Mouse (Mus musculus): ENCODE measurements around the gene Actn4.

Gene Actn4

DNA sequence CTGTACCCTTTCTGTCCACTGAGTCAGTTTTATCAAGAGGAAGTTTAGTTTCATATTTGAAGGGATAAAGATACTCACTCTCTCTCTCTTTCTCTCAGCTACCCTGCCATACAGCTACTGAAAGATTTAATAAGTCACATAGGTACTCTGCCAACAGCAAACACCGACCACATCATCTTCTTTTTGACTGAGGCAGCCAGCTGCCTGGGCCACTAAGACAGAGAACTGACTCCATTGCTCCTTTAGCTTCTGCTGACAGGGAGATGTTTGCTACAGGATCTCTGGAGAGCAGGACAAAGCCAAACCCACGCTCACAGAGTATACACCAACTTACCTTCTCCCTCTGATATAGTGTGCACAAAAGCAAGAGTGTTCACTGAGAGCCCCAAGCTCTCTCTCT, 12.8 kb downstream of the Actn4 start:
- DNase-seq, result no peak

GRCm38 (mm10) chr7:28948746-28949145, 13.4 kb downstream of the Actn4 start:
- DNase-seq, result no peak

DNA sequence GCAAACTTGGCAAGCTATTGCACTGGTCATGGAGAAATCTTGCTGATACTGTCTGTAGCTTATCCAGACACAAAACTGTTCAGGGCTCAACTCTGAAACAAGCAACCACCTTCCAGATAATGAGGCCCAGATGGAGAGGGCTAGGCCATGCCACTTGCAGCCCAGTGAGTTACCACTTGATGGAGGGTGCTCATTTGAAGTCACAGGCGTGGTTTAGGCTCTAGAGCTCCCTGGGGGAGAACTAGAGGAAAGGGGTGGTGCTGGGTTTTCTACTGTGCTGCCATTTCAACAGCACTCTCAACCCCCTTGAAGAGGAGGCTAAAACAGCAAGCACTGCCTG, 15.9 kb downstream of the Actn4 start:
- no peak for DNase-seq

DNA sequence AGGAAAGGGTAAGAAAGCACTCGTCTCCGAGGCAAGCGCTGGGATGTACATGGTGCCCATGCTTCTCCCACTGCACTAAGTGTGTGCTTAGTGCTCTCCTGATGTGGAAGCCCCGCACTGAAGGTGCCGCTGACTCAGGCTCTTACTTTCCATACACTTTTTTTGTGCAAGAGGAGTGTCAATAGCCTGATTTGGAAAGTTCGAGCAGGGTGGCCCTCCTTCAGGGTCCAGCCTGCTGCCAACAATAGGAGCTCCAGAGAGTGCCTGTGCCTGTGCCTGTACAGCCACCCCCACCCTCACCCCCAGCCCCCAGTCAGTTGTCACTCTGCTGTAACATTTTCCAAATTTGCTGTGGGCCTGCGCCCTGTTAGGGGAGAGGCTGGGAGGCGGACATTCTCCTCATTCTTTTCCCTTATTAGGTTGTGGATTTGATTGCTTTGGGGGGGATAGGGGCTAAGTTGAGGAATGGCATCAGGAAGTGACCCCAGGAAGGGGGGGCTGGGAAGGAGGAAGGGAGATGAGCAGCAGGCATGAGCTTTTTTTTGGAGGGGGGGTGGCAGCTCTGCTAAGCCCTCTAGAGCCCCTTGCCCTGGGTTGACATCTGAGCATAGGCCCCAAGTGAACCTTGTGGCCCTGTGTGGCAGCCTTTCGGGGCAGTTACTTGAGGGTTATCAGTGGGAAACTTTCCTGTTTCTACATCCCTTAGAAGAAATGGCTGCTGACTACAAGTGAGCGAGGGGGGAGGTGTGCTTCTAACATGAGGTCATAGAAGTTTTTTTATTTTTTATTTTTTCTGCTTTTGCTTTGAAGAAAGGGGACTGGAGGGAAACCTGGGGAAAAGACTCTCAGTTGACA, 16.5 kb downstream of the Actn4 start:
- no peak for DNase-seq

DNA sequence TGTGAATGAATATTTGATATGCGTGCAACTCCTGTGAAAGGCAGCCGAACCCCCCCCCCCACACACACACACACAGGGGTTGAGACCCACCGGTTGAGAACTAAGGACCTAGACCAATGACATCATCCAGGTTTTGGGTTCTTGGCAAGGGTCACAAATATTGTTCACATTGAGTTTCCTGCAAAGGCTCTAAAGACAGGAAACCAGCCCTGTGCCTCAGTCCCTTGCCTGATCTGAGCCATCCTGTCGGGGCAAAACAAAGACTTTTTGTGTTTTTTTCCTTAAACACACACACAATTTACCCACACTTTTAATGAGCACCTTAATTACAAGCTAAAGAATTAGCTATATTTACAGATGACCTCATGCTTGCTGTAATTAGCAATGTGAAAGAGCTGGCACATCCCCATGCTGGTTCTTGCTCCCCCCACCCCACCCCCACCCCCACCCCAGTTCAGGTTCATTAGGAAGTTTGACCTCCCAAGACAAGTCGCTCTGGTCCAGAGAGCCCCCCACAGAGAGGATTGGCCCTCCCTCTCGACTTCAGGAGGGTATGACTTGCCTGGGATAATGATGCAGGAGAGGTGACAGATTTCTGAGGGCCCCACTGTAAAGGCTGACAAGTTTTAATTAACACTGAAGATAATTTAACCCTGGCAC, 17.3 kb downstream of the Actn4 start:
- no peak for DNase-seq

DNA sequence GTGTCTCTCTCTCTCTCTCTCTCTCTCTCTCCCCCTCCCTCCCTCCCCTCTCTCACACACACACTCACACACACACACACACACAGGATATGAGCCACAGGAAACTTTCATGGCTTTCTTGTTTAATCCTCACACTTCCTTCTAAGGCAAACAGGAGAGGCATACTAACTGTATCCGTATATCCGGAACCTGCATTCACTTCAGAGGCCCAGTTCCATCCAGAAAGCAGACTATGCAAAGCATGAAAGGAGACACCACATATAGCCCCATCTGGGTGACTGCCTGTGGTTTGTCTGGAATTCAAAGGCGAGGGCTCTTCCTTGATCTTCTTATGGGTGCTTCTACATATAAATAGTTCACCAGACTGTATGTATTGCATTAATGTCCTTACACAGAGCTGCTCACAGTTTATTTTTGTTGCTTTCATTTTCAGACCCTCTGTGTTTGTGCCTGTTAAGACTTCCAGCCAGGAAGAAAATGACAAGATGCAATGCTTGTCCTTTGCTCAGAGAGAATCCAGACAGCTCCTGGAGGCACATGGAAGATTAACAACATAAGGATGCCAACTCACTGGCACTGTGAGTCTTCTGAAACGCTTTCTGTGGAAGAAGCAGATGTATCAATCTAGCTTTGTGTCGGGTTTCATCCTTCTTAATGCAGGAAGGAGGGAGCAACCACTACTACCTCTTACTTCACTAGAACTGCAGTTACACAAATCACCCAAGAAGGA, 18.5 kb downstream of the Actn4 start:
- no peak for DNase-seq

- no peak for DNase-seq
Observed at GRCm38 (mm10) chr7:28941542-28941941, 20.6 kb downstream of the Actn4 start.

GRCm38 (mm10) chr7:28941129-28941528, 21.0 kb downstream of the Actn4 start:
- no peak for DNase-seq

DNA sequence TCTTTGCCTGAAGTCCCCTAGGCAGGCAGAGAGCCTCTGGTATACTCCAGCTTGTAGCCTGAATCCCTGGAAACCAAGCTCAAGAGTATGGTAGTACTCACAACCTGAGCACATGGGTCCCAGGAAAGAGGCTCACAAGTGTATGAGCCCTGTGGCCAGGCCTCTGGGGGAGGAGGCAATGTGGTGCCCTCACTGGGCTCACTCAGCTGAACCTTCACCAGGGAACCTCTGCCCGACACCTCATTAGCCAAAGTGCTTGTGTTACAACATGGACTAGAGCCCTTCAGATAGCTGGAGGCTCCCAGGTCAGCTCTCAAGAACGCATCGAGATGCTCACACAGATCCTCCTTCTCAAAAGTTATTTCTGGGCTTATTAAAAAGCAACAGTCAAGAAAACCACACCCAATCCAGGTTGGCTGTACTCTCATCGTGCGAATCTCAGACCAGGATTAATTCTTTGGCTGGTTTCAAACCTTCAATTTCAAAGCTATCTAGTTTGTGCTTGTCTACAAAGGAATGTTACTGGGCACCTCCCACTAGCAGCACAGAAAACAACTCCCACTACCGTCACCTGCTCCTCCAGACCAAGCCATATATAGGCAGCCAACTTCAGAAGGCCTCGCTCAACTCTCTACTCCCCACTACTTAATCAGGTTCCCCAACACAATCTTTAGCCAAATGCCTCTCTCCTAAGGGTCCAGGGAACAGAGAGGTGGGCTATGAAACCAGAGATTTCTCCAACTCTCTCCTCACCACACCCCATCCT, 22.5 kb downstream of the Actn4 start:
- no peak for DNase-seq

DNA sequence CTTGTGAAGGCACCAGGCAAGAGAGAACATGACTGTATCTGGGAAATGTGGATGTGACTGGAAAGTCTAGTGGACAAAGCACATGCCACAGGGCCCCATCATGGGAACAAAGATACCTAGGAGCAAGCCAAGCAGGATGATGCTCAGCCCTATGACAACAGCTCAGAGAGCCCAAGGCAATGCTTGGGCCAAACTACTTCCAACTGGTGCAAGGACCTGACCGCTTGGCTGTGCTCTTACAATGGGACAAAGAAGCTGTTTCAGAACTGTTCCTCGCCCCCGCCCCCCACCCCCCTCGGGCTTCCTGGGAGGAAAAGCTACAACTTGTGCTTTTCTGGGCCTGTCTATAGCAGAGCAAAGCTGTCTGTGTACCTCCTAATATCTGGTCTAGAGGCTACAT, 23.5 kb downstream of the Actn4 start:
- DNase-seq, result no peak

DNA sequence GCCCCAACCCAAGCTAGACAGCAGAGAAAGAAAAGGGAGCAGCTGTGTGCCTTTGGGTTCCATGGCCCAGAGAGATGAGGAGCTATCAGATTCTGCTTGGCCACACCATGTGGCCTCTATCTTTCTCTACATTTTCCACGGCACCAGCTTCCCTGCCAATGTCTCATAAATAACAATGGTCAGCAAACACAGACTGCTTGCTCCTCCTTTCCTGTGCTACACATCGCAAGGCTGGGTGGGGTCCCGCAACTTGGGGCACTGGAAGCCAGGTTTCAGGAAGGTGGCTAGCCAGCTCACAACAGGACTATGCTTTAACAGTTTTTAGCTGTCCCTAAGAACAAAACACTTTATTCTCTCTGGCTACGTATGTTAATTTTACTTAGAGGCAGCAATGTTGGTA, 25.4 kb downstream of the Actn4 start:
- no peak for DNase-seq

DNA sequence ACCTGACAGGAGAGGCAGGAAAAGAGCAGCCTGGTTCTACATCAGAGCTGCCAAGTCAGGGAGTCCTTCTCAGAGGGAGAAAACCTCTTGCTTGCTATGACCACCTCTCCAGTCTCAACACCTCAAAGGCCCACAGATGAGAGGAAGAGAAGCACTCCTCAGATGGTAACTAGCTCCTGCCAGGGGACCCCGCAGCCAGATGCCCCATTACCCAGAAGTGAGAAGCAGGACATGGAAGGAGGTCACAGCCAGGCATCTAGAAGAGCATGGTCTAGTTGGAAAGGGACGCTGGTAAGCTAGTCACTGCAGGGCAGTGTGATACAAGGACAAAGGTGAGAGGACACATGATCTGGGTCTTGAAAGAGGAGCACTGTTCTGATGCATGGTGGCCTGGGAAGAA, 28.3 kb downstream of the Actn4 start:
- no peak for DNase-seq

DNA sequence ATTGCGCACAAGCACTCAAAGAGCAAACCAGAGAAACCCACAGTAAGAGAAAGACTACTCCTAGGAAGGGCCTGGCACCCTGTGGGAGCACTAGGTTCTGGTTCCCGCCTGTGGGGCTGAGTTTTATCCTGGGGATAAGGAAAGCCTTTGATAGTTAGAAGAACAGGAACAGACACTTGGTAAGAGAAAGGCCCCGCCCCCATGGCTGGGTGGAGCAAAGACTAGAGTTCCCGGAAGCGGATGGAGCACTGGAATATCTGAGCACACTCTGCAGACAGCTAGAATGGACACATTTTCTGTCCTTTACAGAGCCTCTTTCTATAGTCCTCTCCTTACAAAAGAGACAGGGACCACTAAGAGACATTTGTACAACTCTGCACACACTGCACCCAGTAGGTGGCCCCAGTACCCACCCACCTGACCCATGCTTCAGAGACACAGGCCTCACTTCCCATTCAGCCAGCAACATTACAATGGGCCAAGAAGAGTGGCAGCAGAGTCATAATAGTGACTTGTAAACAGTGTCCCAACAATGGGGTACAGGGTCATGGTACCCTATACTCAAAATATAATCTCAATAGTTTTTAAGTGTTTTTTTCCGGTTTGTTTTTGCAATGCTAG, 29.6 kb downstream of the Actn4 start:
- no peak for DNase-seq

DNA sequence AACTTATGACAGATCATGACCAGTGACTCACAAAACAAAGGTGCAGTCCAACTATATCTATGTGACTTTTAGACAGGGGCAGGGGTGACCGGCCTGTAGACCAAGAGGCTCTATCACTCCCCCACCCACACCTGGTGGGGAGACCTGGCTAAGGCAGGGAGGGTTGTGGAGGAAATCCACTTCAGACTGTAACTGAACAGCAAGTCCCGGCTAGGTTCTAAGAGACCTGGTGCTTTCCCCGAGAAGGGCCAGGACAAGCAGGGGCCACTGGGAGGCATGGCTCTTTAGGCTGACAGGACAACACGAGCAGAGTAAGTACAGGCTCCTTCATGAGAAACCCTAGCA, 30.5 kb downstream of the Actn4 start:
- no peak for DNase-seq

- no peak for DNase-seq
Observed at GRCm38 (mm10) chr7:28931032-28931694, 31.0 kb downstream of the Actn4 start.

DNA sequence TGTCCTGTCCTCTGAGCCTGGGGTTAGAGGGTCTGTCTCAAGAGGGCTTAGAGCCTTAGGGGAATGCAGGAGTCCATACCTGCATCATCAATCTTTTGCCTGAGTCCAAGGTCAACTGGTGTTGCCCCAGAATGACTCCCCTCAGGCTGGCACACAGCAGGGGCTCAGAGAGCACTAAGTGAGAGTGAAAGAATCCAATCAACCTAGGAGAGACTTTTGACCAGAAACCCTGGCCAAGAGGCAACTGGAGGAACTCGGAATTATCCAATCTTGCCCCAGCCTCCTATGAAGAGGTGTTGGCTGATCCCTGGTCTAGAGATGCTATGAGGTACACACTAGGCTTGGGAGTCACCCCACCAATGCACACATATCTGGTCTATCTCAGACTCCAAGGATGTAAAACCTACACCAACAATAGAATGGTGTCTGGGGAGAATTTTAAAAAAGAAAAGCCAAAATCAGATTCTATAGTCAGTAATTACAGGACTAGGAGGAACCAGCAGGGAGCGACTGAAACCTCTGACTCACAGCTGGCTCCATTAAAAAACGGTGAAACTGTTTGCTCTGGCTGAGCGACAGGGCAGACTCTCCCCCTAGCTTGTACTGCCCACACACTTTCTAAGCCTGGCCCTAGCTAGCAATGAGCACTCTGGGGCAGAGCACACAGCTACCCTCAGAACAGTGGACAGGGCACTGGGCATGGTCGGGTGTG, 31.7 kb downstream of the Actn4 start:
- no peak for DNase-seq

- DNase-seq, result no peak
Observed at GRCm38 (mm10) chr7:28929381-28929780, 32.8 kb downstream of the Actn4 start.

DNA sequence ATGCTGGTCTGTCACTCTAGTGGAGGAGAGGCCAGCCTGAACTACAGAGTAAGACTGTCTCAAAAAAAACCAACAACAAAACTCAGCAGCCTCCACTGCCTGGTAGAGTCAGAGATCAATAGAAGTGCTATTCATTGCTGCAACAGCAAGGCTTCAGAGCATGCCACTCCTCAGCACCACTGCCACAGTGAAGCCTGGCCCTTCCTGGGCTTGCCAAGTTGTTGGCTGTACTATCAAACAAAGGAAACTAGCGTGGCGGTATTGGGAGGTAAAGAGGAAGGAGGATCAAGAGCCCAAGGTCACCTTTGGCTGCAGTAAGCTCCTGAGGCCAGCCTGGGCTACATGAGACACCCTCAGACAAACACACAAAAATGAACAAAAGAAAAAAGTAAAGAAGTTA, 36.0 kb downstream of the Actn4 start:
- no peak for DNase-seq

DNA sequence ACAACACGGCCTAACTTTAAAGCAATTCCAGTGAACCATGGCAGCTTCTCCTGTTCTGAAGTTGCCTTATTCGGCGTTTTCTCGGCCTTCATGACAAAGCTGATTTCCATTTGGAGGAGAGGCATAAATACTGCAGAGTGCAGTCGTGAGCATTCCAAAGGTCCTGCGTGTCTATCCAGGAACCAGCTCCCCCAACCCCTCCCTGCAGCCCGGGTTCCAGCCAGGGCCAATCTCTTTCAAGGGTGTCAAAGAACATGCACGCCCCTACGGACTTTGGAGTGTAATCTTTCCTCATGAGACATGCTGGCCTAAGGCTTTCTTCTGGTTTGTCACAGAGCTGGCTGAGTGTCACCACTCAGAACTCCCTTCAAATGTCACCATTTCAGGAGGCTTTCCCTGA, 36.8 kb downstream of the Actn4 start:
- no peak for DNase-seq

GRCm38 (mm10) chr7:28924802-28925201, 37.3 kb downstream of the Actn4 start:
- DNase-seq, result no peak

- no peak for DNase-seq
Observed at GRCm38 (mm10) chr7:28923865-28924291, 38.3 kb downstream of the Actn4 start.

- DNase-seq, result no peak
Observed at GRCm38 (mm10) chr7:28922606-28923005, 39.5 kb downstream of the Actn4 start.
